Mouse (Mus musculus) stomach, postnatal 0 days (tissue): Measurements from ENCODE around the gene Il3.

Experiments
- CTCF ChIP-seq: IDR thresholded peaks from 2 replicates; pipeline ENCODE4 v1.5.1; 2016; ENCODE audit warnings: antibody characterized with exemption, low read depth, mild to moderate bottlenecking, moderate library complexity
- EP300 ChIP-seq: optimal IDR thresholded peaks from 2 replicates; pipeline ENCODE3; 2016; ENCODE audit warnings: antibody characterized with exemption

- no peak for TF ChIP-seq CTCF
- TF ChIP-seq EP300, result no peak
Measured at GRCm38 (mm10) chr11:54287821-54288453, 20.9 kb upstream of the Il3 start.
